Mouse (Mus musculus) retina, postnatal 7 days (tissue): ENCODE results near the gene Ttc5.
"Not testable (repeated sequence)": the region's sequence is repeated elsewhere in the genome, so short reads cannot be mapped to it uniquely, and the experiment has no call there.

ENCODE experiments used
- DNase-seq: peaks from one replicate; pipeline ENCODE4 v3.0.0-alpha.2; 2012; ENCODE audit warnings: low read depth, low spot score

Ttc5 gene

GRCm38 (mm10) chr14:50771342-50771741 lies 14.0 kb downstream of the Ttc5 start:
- no peak for DNase-seq

- no peak for DNase-seq
Observed at GRCm38 (mm10) chr14:50765736-50766135, 19.6 kb downstream of the Ttc5 start.

- no peak for DNase-seq
Observed at GRCm38 (mm10) chr14:50758416-50759085, 26.8 kb downstream of the Ttc5 start.

- DNase-seq = no peak
Observed at GRCm38 (mm10) chr14:50744994-50745393, 40.3 kb downstream of the Ttc5 start, which contains the start of gene Olfr749. Gene Olfr749, minus strand, starts transcription at chr14:50745094.

GRCm38 (mm10) chr14:50741584-50741983 lies 43.7 kb downstream of the Ttc5 start:
- no peak for DNase-seq

GRCm38 (mm10) chr14:50740334-50740733 lies 45.0 kb downstream of the Ttc5 start:
- DNase-seq = no peak

- not testable (repeated sequence) for DNase-seq
Observed at GRCm38 (mm10) chr14:50722371-50722770, 62.9 kb downstream of the Ttc5 start.

- not testable (repeated sequence) for DNase-seq
Observed at GRCm38 (mm10) chr14:50719875-50720274, 65.4 kb downstream of the Ttc5 start.
